In the genomic region with DNA sequence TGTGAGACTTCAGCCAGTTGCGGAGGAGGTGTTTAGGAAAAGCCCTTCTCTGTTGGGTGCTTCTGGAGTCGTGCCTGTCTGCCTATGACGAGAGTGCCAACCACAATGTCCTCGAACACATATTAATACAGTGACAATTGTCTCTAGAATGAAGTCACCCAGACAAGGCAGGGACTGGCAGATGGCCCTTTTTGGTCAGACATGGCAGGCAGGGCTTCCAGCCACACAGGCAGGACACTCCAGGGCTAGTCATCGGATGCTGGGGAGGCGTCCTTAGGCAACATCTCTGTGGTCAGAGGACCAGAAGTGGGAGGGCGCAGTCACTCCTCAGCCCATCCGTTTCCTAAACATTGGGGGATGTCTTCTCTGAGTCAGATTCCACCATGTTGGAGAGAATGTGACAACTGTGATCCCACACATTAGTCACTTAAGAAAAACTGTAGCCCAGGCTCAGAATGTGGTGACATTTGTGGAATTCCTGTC, we compare ENCODE assay signal across 15 mouse cellular contexts. TPM values are rescaled to one million over a fixed set of nuclear protein-coding genes. Genes with fewer than 3 reads are reported as not detected.
DNase-seq lines count a peak whose midpoint lies in the region; TF ChIP-seq lines count a peak whose summit lies in the region.
"Had no signal": no experiment of that assay in that cellular context is flagged by ENCODE, and none has a peak within 500 bp of the region (broad histone marks: within the 10 kb centered on the region; RNA-seq: fewer than 3 reads in every experiment).

No protein-coding gene starts in this region.

- H3K4me2 ChIP-seq in myocyte (ENCODE audit: low read depth) = peak overlapping the region; percentile 31
- H3K4me2 ChIP-seq: forebrain, embryonic 15.5 days; hindbrain, embryonic 15.5 days; lung, embryonic 15.5 days had no signal

- H3K27ac ChIP-seq in layer of hippocampus, adult 2 months = 0 out of 2 replicates have a peak overlapping the region, but pooled peaks have one; percentile 0
- H3K27ac ChIP-seq: forebrain, embryonic 15.5 days; hindbrain, embryonic 15.5 days; lung, embryonic 15.5 days had no signal

- peak; percentile 32 to 56 for DNase-seq in frontal cortex, adult 2 months (ENCODE audit: extremely low spot score in 1 of 2, low spot score in 1 of 2)
- DNase-seq in frontal cortex, postnatal 10 days (ENCODE audit: low spot score in 2 of 2) = no peak
- peak; percentile 60 for DNase-seq in right cerebral cortex, adult 18-20 months
- DNase-seq in right cerebral cortex, postnatal 14 days = no peak
- DNase-seq in layer of hippocampus, adult 2 months (ENCODE audit: low spot score in 2 of 2) = peak; percentile 24 to 48
- DNase-seq in T-cell, adult 2 months (ENCODE audit: low spot score) = no peak
- DNase-seq in thymus, postnatal 0 days (ENCODE audit: low spot score) = no peak
- DNase-seq: cerebellum, adult 8-10 months; kidney, adult 18-20 months; kidney, postnatal 4 days; liver had no signal

- H3K27me3 ChIP-seq in myocyte (ENCODE audit: control insufficient read depth, insufficient read depth, insufficient read length) = no peaks in the 10 kb centered on the region
- H3K27me3 ChIP-seq: forebrain, embryonic 15.5 days; hindbrain, embryonic 15.5 days; lung, embryonic 15.5 days had no signal

- no peaks in the 10 kb centered on the region for H3K36me3 ChIP-seq in myocyte (ENCODE audit: control insufficient read depth, insufficient read depth)
- H3K36me3 ChIP-seq: forebrain, embryonic 15.5 days; hindbrain, embryonic 15.5 days; lung, embryonic 15.5 days had no signal

- no peak overlapping the region for H3K4me3 ChIP-seq in layer of hippocampus, adult 2 months
- no peak overlapping the region for H3K4me3 ChIP-seq in myocyte
- H3K4me3 ChIP-seq: forebrain, embryonic 15.5 days; hindbrain, embryonic 15.5 days; lung, embryonic 15.5 days had no signal

- TF ChIP-seq CTCF in layer of hippocampus, adult 2 months (conservative IDR thresholded peaks at IDR 0.05) = no peak

- H3K79me2 ChIP-seq in myocyte (ENCODE audit: control insufficient read depth, insufficient read depth) = no peaks in the 10 kb centered on the region

- no peak overlapping the region for H3ac ChIP-seq in myocyte (ENCODE audit: control insufficient read depth, insufficient read length)

- TF ChIP-seq POLR2A in myocyte (IDR thresholded peaks at IDR 0.05; ENCODE audit: insufficient read length, low read depth) = no peak

TF ChIP-seq in myocyte, 11 proteins besides CTCF, POLR2A, EP300 and RAD21:
- TF ChIP-seq MAX (IDR thresholded peaks at IDR 0.05; ENCODE audit: low read depth) (no peak), REST (IDR thresholded peaks at IDR 0.05; ENCODE audit: insufficient read depth, insufficient read length) (no peak), MYOG (IDR thresholded peaks at IDR 0.05; ENCODE audit: control insufficient read depth in 1 of 3, insufficient read depth in 1 of 3, insufficient read length in 2 of 3, low read depth in 2 of 3) (peak in 1 of 3 experiments; percentile 61), CEBPB (IDR thresholded peaks at IDR 0.05; ENCODE audit: insufficient read depth, poor library complexity, severe bottlenecking) (0 out of 2 replicates have a peak, but pooled peaks have one; percentile 22), USF1 (IDR thresholded peaks at IDR 0.05; ENCODE audit: low read depth) (no peak), MYOD1 (IDR thresholded peaks at IDR 0.05; ENCODE audit: control insufficient read depth in 1 of 3, insufficient read length in 2 of 3, low read depth in 2 of 3) (no peak)

RNA-seq across cellular contexts. Expression of a gene that starts 53.0 kb away (rescaled TPM):
- 0.76 and 0.90 TPM in 2 replicates for polyA plus RNA-seq in frontal cortex, adult 2 months (2012; rRNA removed)
- total RNA-seq in layer of hippocampus, adult 2 months (2021) = 1 to 10 TPM; 4.5 to 5.3 TPM
- polyA plus RNA-seq in myocyte (2012; fragmentation: generic; extraction: Trizol) = 0.54 TPM
- polyA plus RNA-seq in thymus, postnatal 0 days (2015; fragmentation: Nextera tagmentation; extraction: Ambion mirVana) = 0.04 and 0.06 TPM in 2 replicates

Comparison
In these comparisons a context has a peak if more than half of its experiments do, and no peak if none do; other contexts are left out.
1. DNase-seq: peak in frontal cortex, adult 2 months (2 of 2), right cerebral cortex, adult 18-20 months (single experiment) and layer of hippocampus, adult 2 months (2 of 2); none in frontal cortex, postnatal 10 days (0 of 2), right cerebral cortex, postnatal 14 days (single experiment), T-cell, adult 2 months (single experiment) and thymus, postnatal 0 days (single experiment).